Mouse (Mus musculus) heart, adult 18-20 months (tissue): Measurements from ENCODE around the gene Fgf13. TPM values are rescaled to one million over a fixed set of nuclear protein-coding genes. Genes with fewer than 3 reads are reported as not detected.

Experiments
- DNase-seq, 2 experiments: peaks; one replicate each; pipeline ENCODE4 v3.0.0; 2021 to 2022; ENCODE audit warnings: mixed read lengths in 1 of 2
- total RNA-seq, 2 experiments: library from RNA; stranded (reverse); gene quantifications; 2 replicates each; pipeline ENCODE4 v1.2.3; 2021

Gene Fgf13
- total RNA-seq, 2 experiments from 2014 or later = 117 to 126 TPM

DNA sequence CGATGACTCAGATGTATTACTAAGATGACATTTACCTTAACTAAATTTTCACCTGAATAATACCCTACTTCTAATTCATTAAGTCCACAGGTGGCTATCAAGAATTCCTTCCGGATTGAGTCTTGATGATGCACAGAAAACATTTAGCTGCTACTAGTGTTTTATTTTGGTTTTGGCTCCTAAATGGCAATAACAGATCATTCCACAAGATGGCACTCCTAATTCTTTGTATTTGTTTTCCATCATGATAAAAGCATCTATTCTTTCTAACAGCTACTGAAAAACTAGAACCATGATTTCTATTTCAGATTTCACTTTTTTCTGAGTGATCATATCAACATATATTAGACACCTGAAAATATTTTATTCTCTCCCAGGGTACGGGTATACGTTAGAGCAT lies 373.7 kb downstream of the Fgf13 start:
- no peak for DNase-seq

GRCm38 (mm10) chrX:59186922-59187321 lies 380.9 kb downstream of the Fgf13 start:
- peak in 1 of 2 experiments; percentile 21 for DNase-seq

DNA sequence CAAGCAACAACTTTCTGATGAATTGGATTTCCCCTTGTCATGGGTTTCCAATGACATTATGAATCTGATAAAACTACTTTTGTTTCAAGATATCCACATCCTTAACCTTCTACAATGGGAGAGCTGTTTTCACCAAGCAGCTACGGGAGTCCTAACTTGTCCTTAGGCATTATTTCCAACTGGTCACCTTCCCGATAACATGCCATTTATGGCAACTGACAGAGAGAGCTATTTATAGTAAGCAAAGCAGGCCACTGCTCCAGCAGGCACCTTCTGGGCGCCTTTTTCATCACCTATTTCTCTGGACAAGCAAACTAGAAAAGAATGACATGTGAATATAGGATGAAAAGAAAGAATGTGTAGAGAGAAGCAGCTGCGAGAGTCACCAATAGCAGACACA lies 385.5 kb downstream of the Fgf13 start:
- peak; percentile 18 to 26 for DNase-seq

DNA sequence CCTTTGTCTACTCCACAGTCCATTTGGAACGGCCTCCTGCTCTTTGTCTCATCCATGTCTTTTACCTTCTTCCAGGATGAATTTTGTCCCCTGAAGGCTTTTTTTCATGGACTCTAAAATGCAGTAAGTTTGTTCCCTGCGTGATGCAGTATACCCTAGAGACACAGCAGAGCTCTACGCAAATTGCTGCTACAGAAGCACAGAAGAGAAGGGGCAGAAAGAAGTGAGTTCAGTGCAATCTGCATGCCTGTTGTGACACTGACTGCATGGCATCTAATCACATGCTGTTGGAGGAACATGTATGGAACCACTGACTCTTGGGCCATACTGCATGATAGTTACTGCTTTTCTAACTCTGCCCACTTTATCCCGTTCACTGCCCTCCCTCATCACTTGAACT lies 388.2 kb downstream of the Fgf13 start:
- no peak for DNase-seq

DNA sequence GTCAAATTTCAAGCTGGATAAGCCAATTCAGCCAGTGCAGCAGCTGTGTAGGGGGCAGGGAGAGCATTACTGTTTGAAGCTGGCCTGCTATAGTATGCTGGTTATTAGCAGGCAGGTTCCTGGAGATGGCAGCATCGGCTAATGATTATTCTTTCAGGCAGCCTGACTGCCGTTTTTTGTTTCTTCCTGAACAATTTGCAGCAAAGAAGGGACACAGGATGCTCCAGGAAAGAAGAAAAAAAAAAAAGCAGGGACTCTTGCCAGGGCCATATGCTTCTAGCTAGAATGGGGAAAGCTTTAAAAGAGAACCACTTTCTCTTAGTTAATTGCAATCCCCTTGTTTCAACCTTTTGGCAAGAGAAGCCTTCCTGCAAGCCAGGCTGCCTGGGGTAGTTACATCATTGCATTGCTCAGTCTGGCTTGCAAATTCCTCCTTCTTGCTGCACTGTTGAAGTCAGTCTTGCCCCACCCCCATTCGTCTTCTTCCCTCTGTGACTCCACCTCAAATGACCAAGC lies 388.7 kb downstream of the Fgf13 start:
- peak; percentile 18 to 28 for DNase-seq

DNA sequence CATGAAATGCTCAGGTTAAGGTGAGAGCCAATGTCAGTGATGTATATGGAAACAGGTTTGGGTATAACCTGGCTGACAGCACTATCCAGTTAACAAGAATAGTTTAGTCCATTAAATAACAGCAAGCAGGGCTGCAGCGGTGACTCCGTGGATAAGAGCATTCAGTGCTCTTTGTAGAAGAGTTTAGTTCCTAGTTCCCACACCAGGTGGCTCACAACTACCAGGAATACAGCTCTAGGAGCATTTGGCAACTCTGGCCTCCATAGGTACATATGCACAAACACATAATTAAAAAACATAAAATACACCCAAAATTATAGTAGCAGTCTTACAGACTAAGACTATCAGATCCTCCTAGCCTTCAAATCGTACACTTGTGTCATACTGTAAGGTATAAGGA lies 390.2 kb downstream of the Fgf13 start:
- DNase-seq = no peak

- no peak for DNase-seq
These were observed 395.7 kb downstream of the Fgf13 start for GRCm38 (mm10) chrX:59172200-59172599.

DNA sequence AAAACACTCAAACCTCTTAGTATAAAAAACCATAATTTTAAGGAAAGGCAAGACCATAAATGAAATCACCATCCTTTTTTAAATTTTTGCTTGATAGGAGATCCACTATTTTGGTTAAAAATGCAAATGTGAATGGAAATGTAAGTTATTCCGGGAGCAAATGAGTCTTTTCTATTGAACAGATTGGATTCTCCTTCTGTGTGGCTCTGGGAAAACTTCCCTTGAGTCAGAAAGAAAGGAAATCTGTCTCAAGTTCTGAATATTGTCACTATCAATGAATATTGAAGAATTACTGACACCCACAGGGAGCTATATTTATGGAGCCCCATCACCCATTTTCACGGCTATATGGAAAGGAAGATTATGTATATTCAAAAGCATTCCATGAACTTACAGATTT lies 401.1 kb downstream of the Fgf13 start:
- DNase-seq = no peak

- no peak for DNase-seq
These were observed 425.9 kb downstream of the Fgf13 start for GRCm38 (mm10) chrX:59141947-59142346.

DNA sequence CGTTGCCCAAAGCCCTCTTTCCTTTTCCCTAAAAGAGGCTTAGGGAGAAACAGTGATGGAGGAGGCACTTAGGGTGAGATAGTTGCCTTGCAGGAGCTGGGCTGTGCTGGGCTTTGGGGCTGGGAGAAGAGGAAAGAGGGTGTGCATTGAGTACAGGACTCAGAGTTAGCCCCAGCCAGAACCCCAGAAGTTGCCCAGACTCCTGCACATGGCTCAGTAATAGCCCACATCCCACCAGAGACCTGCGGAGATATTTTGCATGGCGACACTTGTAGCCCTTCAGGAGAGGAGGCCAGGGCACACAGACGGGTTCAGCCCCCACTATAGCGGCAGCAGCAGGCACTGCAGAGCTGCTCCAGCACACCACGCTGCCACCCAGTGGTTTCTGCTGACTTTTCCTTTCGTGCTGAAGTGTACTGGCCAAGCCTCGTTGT lies 432.9 kb downstream of the Fgf13 start:
- peak; percentile 1 to 22 for DNase-seq

DNA sequence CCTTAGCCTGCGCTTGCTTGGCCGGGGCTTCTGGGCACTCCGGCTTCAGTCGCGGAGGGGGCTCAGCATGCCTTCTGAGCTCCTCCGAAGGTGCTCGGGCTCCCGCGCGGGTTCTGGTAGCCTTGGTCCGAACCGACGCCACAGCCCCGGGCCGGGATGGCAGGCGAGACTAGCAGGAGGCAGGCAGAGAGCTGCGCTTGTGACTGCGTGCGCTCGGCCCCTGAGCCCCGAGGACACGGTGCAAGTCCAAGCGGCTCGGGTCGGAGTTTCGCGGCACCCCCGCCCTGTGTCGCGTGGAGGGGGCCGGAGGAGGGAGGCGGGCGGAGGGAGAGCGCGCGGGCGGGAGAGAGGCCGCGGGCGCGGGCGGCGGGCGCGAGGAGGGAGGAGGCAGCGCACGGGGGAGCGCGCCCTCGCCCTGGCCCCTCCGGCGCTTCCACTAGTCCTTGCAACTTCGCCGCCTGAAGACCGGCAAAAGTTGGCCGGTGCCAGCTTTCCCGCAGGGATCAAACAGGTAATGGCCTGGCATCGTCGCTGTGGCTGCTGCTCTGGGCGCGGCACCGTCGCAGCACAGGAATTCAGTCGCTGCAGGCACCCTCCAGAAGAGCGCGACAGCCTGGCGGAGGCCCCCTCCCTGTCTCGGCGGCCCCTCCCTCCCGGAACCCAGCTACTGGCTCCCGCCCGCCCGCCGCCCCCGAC lies 433.6 kb downstream of the Fgf13 start:
- DNase-seq = peak in 1 of 2 experiments; percentile 2

- DNase-seq = no peak
These were observed 434.1 kb downstream of the Fgf13 start for GRCm38 (mm10) chrX:59133834-59134165.

GRCm38 (mm10) chrX:59133416-59133815 lies 434.5 kb downstream of the Fgf13 start:
- no peak for DNase-seq

DNA sequence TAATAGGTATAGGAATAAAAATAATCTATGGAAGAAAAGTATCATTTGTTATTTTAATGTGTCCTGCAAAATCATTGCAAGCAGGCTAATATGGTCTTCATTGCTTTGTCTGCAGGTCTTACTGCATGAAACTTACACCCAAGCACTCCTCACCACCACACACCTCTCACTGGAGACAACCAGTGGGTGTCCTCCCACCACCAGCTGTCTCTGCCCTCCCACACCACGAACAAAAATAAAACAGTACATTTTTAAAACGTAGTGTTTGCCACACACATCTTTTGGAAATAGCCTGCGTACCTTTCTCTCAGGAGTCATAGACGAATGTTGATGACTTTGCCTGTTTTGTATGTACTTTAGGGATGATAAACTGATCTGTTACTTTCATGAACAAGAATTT lies 441.2 kb downstream of the Fgf13 start:
- DNase-seq = no peak

- DNase-seq = no peak
These were observed 454.7 kb downstream of the Fgf13 start for GRCm38 (mm10) chrX:59113187-59113586.

DNA sequence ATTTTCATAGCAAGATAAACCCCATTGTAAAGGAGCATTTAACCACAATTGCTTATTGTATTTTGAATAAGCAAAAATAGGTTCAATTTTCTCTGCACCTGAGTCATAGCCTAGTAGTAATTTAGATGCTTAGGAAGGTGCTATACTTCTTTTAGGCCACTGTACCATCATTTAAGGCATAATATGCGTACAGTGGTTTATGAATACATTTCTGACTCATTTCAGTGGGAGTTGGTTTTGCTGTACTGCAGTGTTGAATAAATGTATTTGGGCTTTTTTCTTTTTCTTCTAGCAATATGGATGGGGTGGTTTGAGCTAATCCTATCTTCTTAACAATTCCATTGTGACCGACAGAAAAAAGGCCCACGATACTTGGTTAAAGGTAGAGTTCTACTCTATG lies 481.9 kb downstream of the Fgf13 start:
- DNase-seq = no peak

GRCm38 (mm10) chrX:59080427-59080826 lies 487.4 kb downstream of the Fgf13 start:
- DNase-seq = no peak

- no peak for DNase-seq
These were observed 495.8 kb downstream of the Fgf13 start for GRCm38 (mm10) chrX:59072083-59072482.

- DNase-seq = no peak
These were observed 504.7 kb downstream of the Fgf13 start for GRCm38 (mm10) chrX:59063157-59063556.

DNA sequence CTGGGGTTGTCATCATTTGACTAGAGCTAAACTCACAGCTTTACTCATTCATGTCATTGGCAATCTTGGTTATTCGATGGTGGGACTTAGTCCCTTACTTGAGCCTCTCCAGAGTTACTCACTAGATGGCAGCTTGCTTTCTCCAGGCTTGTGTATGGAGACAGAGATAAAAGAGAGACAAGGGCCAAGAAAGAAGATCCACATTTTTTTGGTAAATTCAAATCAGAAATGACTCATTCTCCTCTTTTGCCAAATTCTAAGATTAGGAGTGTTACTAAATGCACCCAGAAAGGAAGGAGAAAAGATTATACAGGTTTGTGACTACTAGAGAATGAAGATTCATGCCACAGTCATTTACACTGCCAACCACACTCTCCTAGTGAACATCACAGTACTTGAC lies 532.9 kb downstream of the Fgf13 start:
- no peak for DNase-seq
